Mouse (Mus musculus) kidney, embryonic 14.5 days (tissue): Measurements from ENCODE around the gene Il17rd. TPM values are rescaled to one million over a fixed set of nuclear protein-coding genes. Genes with fewer than 3 reads are reported as not detected.

Source experiments
- ATAC-seq: fragments of 200-750 bp; cut with Nextera tagmentation; 2 replicates; pipeline ENCODE4 v1.8.0; 2017; ENCODE audit warnings: moderate number of reproducible peaks, mild to moderate bottlenecking, moderate TSS enrichment, moderate library complexity; ENCODE audit not compliant: low FRiP score, low TSS enrichment
- H3K27ac ChIP-seq: fragments of 300-500 bp; sonication (generic); 2 replicates; pipeline ENCODE4 v1.5.1; 2014; ENCODE audit warnings: low read depth, mild to moderate bottlenecking, low read length, moderate library complexity, mixed read lengths
- H3K27me3 ChIP-seq: fragments of 300-500 bp; sonication (generic); 2 replicates; pipeline ENCODE4 v1.6.1; 2014; ENCODE audit warnings: mild to moderate bottlenecking, low read length; ENCODE audit not compliant: control insufficient read depth, insufficient read depth
- H3K36me3 ChIP-seq: fragments of 300-500 bp; sonication (generic); 2 replicates; pipeline ENCODE4 v1.6.1; 2014; ENCODE audit warnings: low read length, mixed read lengths; ENCODE audit not compliant: control insufficient read depth, insufficient read depth
- H3K4me1 ChIP-seq: fragments of 300-500 bp; sonication (generic); 2 replicates; pipeline ENCODE4 v1.6.1; 2014; ENCODE audit warnings: low read length, mixed read lengths; ENCODE audit not compliant: control insufficient read depth, insufficient read depth
- H3K4me2 ChIP-seq: fragments of 300-500 bp; sonication (generic); replicated peaks from 2 replicates; pipeline ENCODE4 v1.6.1; 2014; ENCODE audit warnings: low read depth, mild to moderate bottlenecking, low read length
- H3K4me3 ChIP-seq: fragments of 300-500 bp; sonication (generic); 2 replicates; pipeline ENCODE4 v1.5.1; 2014; ENCODE audit warnings: mild to moderate bottlenecking, low read length
- H3K9ac ChIP-seq: fragments of 300-500 bp; sonication (generic); 2 replicates; pipeline ENCODE4 v1.6.1; 2014; ENCODE audit warnings: low read depth, mild to moderate bottlenecking, low read length, moderate library complexity
- H3K9me3 ChIP-seq: fragments of 300-500 bp; sonication (generic); 2 replicates; pipeline ENCODE4 v1.6.1; 2016; ENCODE audit warnings: low read length; ENCODE audit not compliant: control insufficient read depth
- WGBS: fragments of 180-500 bp; shearing (Covaris S2); extraction: QIAGEN DNeasy Blood & Tissue Kit; methylation state at CpG from one replicate; pipeline ENCODE4 v1.1.7; 2014; 5-methylcytosine and 5-hydroxymethylcytosine counted together
- polyA plus RNA-seq: library from polyadenylated mRNA; unstranded; fragments of >200 nt; fragmentation: Nextera tagmentation; extraction: Ambion mirVana; gene quantifications from 2 replicates; pipeline ENCODE4 v1.2.1, GENCODE M21; 2014

Gene Il17rd
- polyA plus RNA-seq, 1 experiment from 2014 or later: 9.2 TPM

- no peak overlapping the region for H3K4me3 ChIP-seq
- H3K9me3 ChIP-seq: no peaks in the 10 kb centered on the region
- no peaks in the 10 kb centered on the region for H3K36me3 ChIP-seq
- H3K4me1 ChIP-seq: peaks cover 67% of the 10 kb centered on the region
- 0 out of 2 replicates have a peak overlapping the region, but pooled peaks have one; percentile 7 for H3K27ac ChIP-seq
- H3K4me2 ChIP-seq: peak overlapping the region; percentile 17; the same call in 1 of the 2 replicates
- no peaks in the 10 kb centered on the region for H3K27me3 ChIP-seq
- ATAC-seq: peak; percentile 44; the same call in 1 of the 2 replicates
- no peak overlapping the region for H3K9ac ChIP-seq
- WGBS: 13% methylated on average over 9 of the region's 9 CpGs
Observed at GRCm38 (mm10) chr14:27070758-27071157, 32.0 kb downstream of the Il17rd start.

GRCm38 (mm10) chr14:27071985-27072384, 33.2 kb downstream of the Il17rd start:
- Histone ChIP-seq H3K9me3 (no peaks in the 10 kb centered on the region), H3K36me3 (no peaks in the 10 kb centered on the region), H3K4me2 (no peak overlapping the region), H3K27ac (no peak overlapping the region), H3K27me3 (no peaks in the 10 kb centered on the region), H3K4me3 (no peak overlapping the region), H3K9ac (no peak overlapping the region; the same call in 1 of the 2 replicates), H3K4me1 (peaks cover 62% of the 10 kb centered on the region)
- 9% methylated on average over 3 of the region's 3 CpGs for WGBS
- no peak for ATAC-seq

- Histone ChIP-seq H3K4me3 (no peak overlapping the region), H3K27me3 (no peaks in the 10 kb centered on the region), H3K4me2 (no peak overlapping the region), H3K4me1 (peaks cover 49% of the 10 kb centered on the region), H3K36me3 (no peaks in the 10 kb centered on the region), H3K9ac (no peak overlapping the region), H3K9me3 (no peaks in the 10 kb centered on the region), H3K27ac (no peak overlapping the region)
- no peak for ATAC-seq
- 56% methylated on average over 6 of the region's 6 CpGs for WGBS
Observed at GRCm38 (mm10) chr14:27075084-27075483, 36.3 kb downstream of the Il17rd start.

GRCm38 (mm10) chr14:27075909-27076521, 37.3 kb downstream of the Il17rd start:
- no peak for ATAC-seq
- no peaks in the 10 kb centered on the region for H3K9me3 ChIP-seq
- no peaks in the 10 kb centered on the region for H3K36me3 ChIP-seq
- H3K27ac ChIP-seq: no peak overlapping the region
- no peak overlapping the region for H3K4me2 ChIP-seq
- H3K4me1 ChIP-seq: peaks cover 41% of the 10 kb centered on the region
- no peak overlapping the region for H3K4me3 ChIP-seq
- no peak overlapping the region for H3K9ac ChIP-seq
- 61% methylated on average over 8 of the region's 8 CpGs for WGBS
- H3K27me3 ChIP-seq: no peaks in the 10 kb centered on the region

- H3K4me1 ChIP-seq: peaks cover 36% of the 10 kb centered on the region
- H3K4me3 ChIP-seq: no peak overlapping the region
- no peak overlapping the region for H3K27ac ChIP-seq
- no peak overlapping the region for H3K4me2 ChIP-seq
- no peak for ATAC-seq
- H3K36me3 ChIP-seq: no peaks in the 10 kb centered on the region
- 78% methylated on average over 2 of the region's 2 CpGs for WGBS
- H3K9me3 ChIP-seq: no peaks in the 10 kb centered on the region
- H3K9ac ChIP-seq: no peak overlapping the region
- H3K27me3 ChIP-seq: no peaks in the 10 kb centered on the region
Observed at GRCm38 (mm10) chr14:27076522-27076920, 37.8 kb downstream of the Il17rd start.

GRCm38 (mm10) chr14:27081536-27082275, 43.0 kb downstream of the Il17rd start:
- no peaks in the 10 kb centered on the region for H3K4me1 ChIP-seq
- no peak for ATAC-seq
- H3K4me2 ChIP-seq: no peak overlapping the region
- no peaks in the 10 kb centered on the region for H3K27me3 ChIP-seq
- no peaks in the 10 kb centered on the region; the same call in 1 of the 2 replicates for H3K36me3 ChIP-seq
- H3K27ac ChIP-seq: no peak overlapping the region
- WGBS: 36% methylated on average over 5 of the region's 5 CpGs
- H3K9me3 ChIP-seq: no peaks in the 10 kb centered on the region
- H3K4me3 ChIP-seq: no peak overlapping the region
- no peak overlapping the region for H3K9ac ChIP-seq

GRCm38 (mm10) chr14:27085471-27085870, 46.7 kb downstream of the Il17rd start:
- 77% methylated on average over 5 of the region's 5 CpGs for WGBS
- ATAC-seq: no peak
- Histone ChIP-seq H3K4me3 (no peak overlapping the region), H3K4me2 (no peak overlapping the region), H3K9me3 (no peaks in the 10 kb centered on the region), H3K9ac (no peak overlapping the region), H3K4me1 (no peaks in the 10 kb centered on the region), H3K27ac (no peak overlapping the region), H3K27me3 (no peaks in the 10 kb centered on the region), H3K36me3 (peaks cover 6% of the 10 kb centered on the region; the same call in 1 of the 2 replicates)

- no peaks in the 10 kb centered on the region for H3K4me1 ChIP-seq
- 59% methylated on average over 4 of the region's 4 CpGs for WGBS
- H3K9ac ChIP-seq: no peak overlapping the region
- no peak overlapping the region for H3K4me2 ChIP-seq
- H3K27ac ChIP-seq: no peak overlapping the region
- peaks cover 6% of the 10 kb centered on the region; the same call in 1 of the 2 replicates for H3K36me3 ChIP-seq
- no peak for ATAC-seq
- H3K4me3 ChIP-seq: no peak overlapping the region
- H3K27me3 ChIP-seq: no peaks in the 10 kb centered on the region
- H3K9me3 ChIP-seq: no peaks in the 10 kb centered on the region
Observed at GRCm38 (mm10) chr14:27085999-27086398, 47.3 kb downstream of the Il17rd start.

GRCm38 (mm10) chr14:27094247-27094646, 55.5 kb downstream of the Il17rd start:
- H3K4me2 ChIP-seq: no peak overlapping the region
- H3K9ac ChIP-seq: no peak overlapping the region
- no peak overlapping the region for H3K27ac ChIP-seq
- no peaks in the 10 kb centered on the region for H3K4me1 ChIP-seq
- no peaks in the 10 kb centered on the region for H3K27me3 ChIP-seq
- no peak overlapping the region for H3K4me3 ChIP-seq
- no peaks in the 10 kb centered on the region for H3K9me3 ChIP-seq
- WGBS: 72% methylated on average over 5 of the region's 5 CpGs
- no peak for ATAC-seq
- peaks cover 26% of the 10 kb centered on the region for H3K36me3 ChIP-seq
